In genomic region chr1:165236321-165237298, GRCm38 (mm10) we compare ENCODE assay signal across 8 mouse cellular contexts. TPM values are rescaled to one million over a fixed set of nuclear protein-coding genes. Genes with fewer than 3 reads are reported as not detected.
DNase-seq lines count a peak whose midpoint lies in the region; ATAC-seq and TF ChIP-seq lines count a peak whose summit lies in the region.

Gene Tiprl (minus strand): TSS chr1:165236996.

- peak; percentile 98 to 99 for DNase-seq in heart, postnatal 10 days
- peak; percentile 91 for DNase-seq in large intestine, adult 2 months (ENCODE audit: low read depth, low spot score)
- peak; percentile 97 for DNase-seq in liver, postnatal 0 days
- DNase-seq in testis, postnatal 10 days (ENCODE audit: low spot score): peak; percentile 98

- H3K9ac ChIP-seq in ES-Bruce4 (ENCODE audit: low read depth, poor library complexity, severe bottlenecking): peak within 1 kb of the TSS; percentile 80
- H3K9ac ChIP-seq in forebrain, embryonic 13.5 days: peak within 1 kb of the TSS; percentile 92
- peak within 1 kb of the TSS; percentile 90 for H3K9ac ChIP-seq in liver, postnatal 0 days (replicated peaks)
- peak within 1 kb of the TSS; percentile 74 for H3K9ac ChIP-seq in neural tube, embryonic 14.5 days (replicated peaks; ENCODE audit: low read depth, low read length)

- TF ChIP-seq EP300 in ES-Bruce4 (IDR thresholded peaks at IDR 0.05; ENCODE audit: insufficient read depth, low read depth, low read length): 0 out of 2 replicates have a peak, but pooled peaks have one; percentile 4
- no peak; the same call in 1 of the 2 replicates for TF ChIP-seq EP300 in liver, postnatal 0 days (IDR thresholded peaks at IDR 0.05; ENCODE audit: low read depth)

- intact Hi-C loops in heart, postnatal 10 days (cut with DNase I): loop anchor here (5.0 kb wide), 2 partner anchors 44 to 226 kb away; partner anchors contain the start of genes Dcaf6, Mpc2 and Sft2d2

- no peaks in the 10 kb centered on the region for H3K27me3 ChIP-seq in ES-Bruce4 (ENCODE audit: control insufficient read depth, insufficient read depth, low read length, poor library complexity, severe bottlenecking)
- no peaks in the 10 kb centered on the region for H3K27me3 ChIP-seq in forebrain, embryonic 13.5 days
- H3K27me3 ChIP-seq in liver, postnatal 0 days (ENCODE audit: insufficient read depth, low read length): no peaks in the 10 kb centered on the region
- no peaks in the 10 kb centered on the region; the same call in 1 of the 2 replicates for H3K27me3 ChIP-seq in neural tube, embryonic 14.5 days (ENCODE audit: control insufficient read depth, insufficient read depth, low read length)

- no peaks in the 10 kb centered on the region for H3K36me3 ChIP-seq in ES-Bruce4 (ENCODE audit: control insufficient read depth, insufficient read depth, low read length, poor library complexity, severe bottlenecking)
- H3K36me3 ChIP-seq in forebrain, embryonic 13.5 days (ENCODE audit: poor library complexity, severe bottlenecking): no peaks in the 10 kb centered on the region
- H3K36me3 ChIP-seq in liver, postnatal 0 days (replicated peaks; ENCODE audit: insufficient read depth, low read length): no peaks in the 10 kb centered on the region
- H3K36me3 ChIP-seq in neural tube, embryonic 14.5 days (ENCODE audit: control insufficient read depth, insufficient read depth, low read length): no peaks in the 10 kb centered on the region

- TF ChIP-seq CTCF in ES-Bruce4 (IDR thresholded peaks at IDR 0.05; ENCODE audit: low read depth, low read length): no peak
- TF ChIP-seq CTCF in liver, postnatal 0 days (IDR thresholded peaks at IDR 0.05; ENCODE audit: low read depth): no peak

- H3K27ac ChIP-seq in ES-Bruce4 (ENCODE audit: insufficient read depth, low read length): peak within 1 kb of the TSS; percentile 73
- peak within 1 kb of the TSS; percentile 91 for H3K27ac ChIP-seq in forebrain, embryonic 13.5 days
- H3K27ac ChIP-seq in liver, postnatal 0 days (ENCODE audit: low read depth): peak within 1 kb of the TSS; percentile 92
- H3K27ac ChIP-seq in neural tube, embryonic 14.5 days (ENCODE audit: low read depth, low read length): peak within 1 kb of the TSS; percentile 92

- H3K4me1 ChIP-seq in ES-Bruce4 (ENCODE audit: control insufficient read depth, insufficient read depth, low read length): no peaks in the 10 kb centered on the region
- peaks cover 23% of the 10 kb centered on the region for H3K4me1 ChIP-seq in forebrain, embryonic 13.5 days
- H3K4me1 ChIP-seq in liver, postnatal 0 days (ENCODE audit: insufficient read depth): peaks cover 20% of the 10 kb centered on the region
- peaks cover 13% of the 10 kb centered on the region; the same call in 1 of the 2 replicates for H3K4me1 ChIP-seq in neural tube, embryonic 14.5 days (ENCODE audit: control insufficient read depth, insufficient read depth, low read length)

- WGBS in forebrain, embryonic 13.5 days: under 1% methylated on average over 76 of the region's 76 CpGs
- WGBS in large intestine, adult 2 months: 1% methylated on average over 76 of the region's 76 CpGs
- 1% methylated on average over 76 of the region's 76 CpGs for WGBS in liver, postnatal 0 days (ENCODE audit: insufficient replicate concordance)
- 1% methylated on average over 66 of the region's 76 CpGs for WGBS in neural tube, embryonic 14.5 days

- H3K4me2 ChIP-seq in forebrain, embryonic 13.5 days: peak within 1 kb of the TSS; percentile 82
- peak within 1 kb of the TSS; percentile 86 for H3K4me2 ChIP-seq in liver, postnatal 0 days (ENCODE audit: low read depth, low read length)
- peak within 1 kb of the TSS; percentile 74 for H3K4me2 ChIP-seq in neural tube, embryonic 14.5 days (ENCODE audit: low read depth, low read length)

- TF ChIP-seq POLR2A in ES-Bruce4 (IDR thresholded peaks at IDR 0.05; ENCODE audit: insufficient read depth, low read length): peak; percentile 69

- ATAC-seq in cerebellum, adult (ENCODE audit: insufficient number of reproducible peaks, low FRiP score, low TSS enrichment): peak; percentile 96
- ATAC-seq in forebrain, embryonic 13.5 days: peak; percentile 100
- ATAC-seq in liver, postnatal 0 days: peak; percentile 99
- ATAC-seq in neural tube, embryonic 14.5 days (ENCODE audit: low read depth): peak; percentile 99

- peak within 1 kb of the TSS; percentile 97 for H3K4me3 ChIP-seq in ES-Bruce4 (ENCODE audit: low read depth, low read length)
- peak within 1 kb of the TSS; percentile 90 for H3K4me3 ChIP-seq in forebrain, embryonic 13.5 days
- H3K4me3 ChIP-seq in liver, postnatal 0 days (ENCODE audit: low read depth, low read length): peak within 1 kb of the TSS; percentile 88
- H3K4me3 ChIP-seq in neural tube, embryonic 14.5 days (ENCODE audit: low read depth, low read length): peak within 1 kb of the TSS; percentile 86

- no peaks in the 10 kb centered on the region for H3K9me3 ChIP-seq in ES-Bruce4 (replicated peaks; ENCODE audit: control insufficient read depth, insufficient read depth, low read length, poor library complexity, severe bottlenecking)
- H3K9me3 ChIP-seq in forebrain, embryonic 13.5 days (replicated peaks): no peaks in the 10 kb centered on the region
- no peaks in the 10 kb centered on the region for H3K9me3 ChIP-seq in liver, postnatal 0 days (ENCODE audit: low read length)
- H3K9me3 ChIP-seq in neural tube, embryonic 14.5 days (ENCODE audit: control insufficient read depth, low read length): no peaks in the 10 kb centered on the region

RNA-seq across cellular contexts. Expression of gene Tiprl, which starts in this region (rescaled TPM):
- 69.1 and 88.0 TPM in 2 replicates for polyA plus RNA-seq in ES-Bruce4 (2011; ENCODE audit: insufficient read depth, insufficient read length, low read depth, missing spikeins)
- polyA plus RNA-seq in forebrain, embryonic 13.5 days (2015; fragmentation: Nextera tagmentation; extraction: Ambion mirVana): 125 and 136 TPM in 2 replicates
- total RNA-seq in heart, postnatal 10 days (2021): 10 to 100 TPM; 49.4 to 50.8 TPM
- polyA plus RNA-seq in large intestine, adult 2 months (2012; rRNA removed): 12.0 and 18.9 TPM in 2 replicates
- 41.3 and 41.4 TPM in 2 replicates for polyA plus RNA-seq in liver, postnatal 0 days (2015; fragmentation: Nextera tagmentation; extraction: Ambion mirVana)
- polyA plus RNA-seq in neural tube, embryonic 14.5 days (2014; fragmentation: Nextera tagmentation; extraction: Ambion mirVana): 130 and 141 TPM in 2 replicates

Comparison
In these comparisons a context has a peak if more than half of its experiments do, and no peak if none do; other contexts are left out.
1. Peak in every context shown above with its lines: DNase-seq, ATAC-seq, H3K4me3 ChIP-seq and H3K27ac ChIP-seq.